Mouse (Mus musculus): ENCODE measurements around the gene 1700015F17Rik.

Gene 1700015F17Rik

GRCm38 (mm10) chr5:5479043-5479442 lies at the start of gene 1700015F17Rik:
TSS of gene 1700015F17Rik (minus strand) at chr5:5479143.
- DNase-seq (ENCODE audit: low spot score) = no peak

- DNase-seq (ENCODE audit: low spot score) = no peak
These were observed 36.5 kb upstream of the 1700015F17Rik start for GRCm38 (mm10) chr5:5515411-5515810.

GRCm38 (mm10) chr5:5514196-5515076 lies 35.5 kb upstream of the 1700015F17Rik start, which contains the start of gene Cldn12:
TSS of gene Cldn12 (minus strand) at chr5:5514958.
- peak; percentile 97 for DNase-seq (ENCODE audit: low spot score)

- no peak for DNase-seq (ENCODE audit: low spot score)
These were observed 32.5 kb upstream of the 1700015F17Rik start for GRCm38 (mm10) chr5:5511401-5511800.

- no peak for DNase-seq (ENCODE audit: low spot score)
These were observed 32.0 kb upstream of the 1700015F17Rik start for GRCm38 (mm10) chr5:5510989-5511388.

GRCm38 (mm10) chr5:5510304-5510887 lies 31.5 kb upstream of the 1700015F17Rik start:
- DNase-seq (ENCODE audit: low spot score) = no peak

GRCm38 (mm10) chr5:5508231-5508630 lies 29.3 kb upstream of the 1700015F17Rik start:
- no peak for DNase-seq (ENCODE audit: low spot score)

- DNase-seq (ENCODE audit: low spot score) = peak; percentile 71
These were observed 28.8 kb upstream of the 1700015F17Rik start for GRCm38 (mm10) chr5:5507701-5508225.

- DNase-seq (ENCODE audit: low spot score) = no peak
These were observed 25.5 kb upstream of the 1700015F17Rik start for GRCm38 (mm10) chr5:5504456-5504855.

GRCm38 (mm10) chr5:5503381-5503780 lies 24.4 kb upstream of the 1700015F17Rik start:
- no peak for DNase-seq (ENCODE audit: low spot score)

- no peak for DNase-seq (ENCODE audit: low spot score)
These were observed 22.6 kb upstream of the 1700015F17Rik start for GRCm38 (mm10) chr5:5501583-5501982.

- no peak for DNase-seq (ENCODE audit: low spot score)
These were observed 17.4 kb upstream of the 1700015F17Rik start for GRCm38 (mm10) chr5:5496393-5496792.

GRCm38 (mm10) chr5:5495042-5495441 lies 16.1 kb upstream of the 1700015F17Rik start:
- DNase-seq (ENCODE audit: low spot score) = no peak

GRCm38 (mm10) chr5:5494269-5495005 lies 15.5 kb upstream of the 1700015F17Rik start:
- DNase-seq (ENCODE audit: low spot score) = no peak

GRCm38 (mm10) chr5:5492163-5492562 lies 13.2 kb upstream of the 1700015F17Rik start:
- no peak for DNase-seq (ENCODE audit: low spot score)

GRCm38 (mm10) chr5:5486071-5486470 lies 7.1 kb upstream of the 1700015F17Rik start:
- DNase-seq (ENCODE audit: low spot score) = no peak

GRCm38 (mm10) chr5:5483254-5483858 lies 4.4 kb upstream of the 1700015F17Rik start:
- DNase-seq (ENCODE audit: low spot score) = no peak

GRCm38 (mm10) chr5:5481662-5482061 lies 2.7 kb upstream of the 1700015F17Rik start:
- DNase-seq (ENCODE audit: low spot score) = peak; percentile 6

- no peak for DNase-seq (ENCODE audit: low spot score)
These were observed 2.8 kb downstream of the 1700015F17Rik start for GRCm38 (mm10) chr5:5476133-5476532.

- DNase-seq (ENCODE audit: low spot score) = no peak
These were observed 13.7 kb downstream of the 1700015F17Rik start for GRCm38 (mm10) chr5:5465256-5465655.

- no peak for DNase-seq (ENCODE audit: low spot score)
These were observed 47.1 kb downstream of the 1700015F17Rik start for GRCm38 (mm10) chr5:5431746-5432438.

All from urinary bladder, postnatal 14 days (tissue).